Mouse (Mus musculus): ENCODE measurements around the gene Sh2d6.

GRCm38 (mm10) chr6:72515644-72516043 is 5.9 kb downstream of the Sh2d6 start:
- no peak for TF ChIP-seq POLR2A (IDR thresholded peaks at IDR 0.05; ENCODE audit: insufficient read depth, low read length)
- no peak for TF ChIP-seq CTCF (IDR thresholded peaks at IDR 0.05; ENCODE audit: low read depth, low read length)
